Mouse (Mus musculus) urinary bladder, adult 2 months (tissue): ENCODE results near the gene Uck2. TPM values are rescaled to one million over a fixed set of nuclear protein-coding genes. Genes with fewer than 3 reads are reported as not detected.
A peak's percentile ranks its signal among the peaks of the same experiment; 100 is the strongest.

Experiments used
- DNase-seq: peaks from one replicate; pipeline ENCODE4 v3.0.0; 2022; ENCODE audit warnings: low spot score
- polyA plus RNA-seq: library from polyadenylated mRNA; depleted of rRNA; stranded (reverse); fragments of >200 nt; gene quantifications from 2 replicates; pipeline ENCODE4 v1.2.3, GENCODE M21; 2012; rRNA removed

The Uck2 gene
- polyA plus RNA-seq = 12.0 and 19.0 TPM in 2 replicates

DNA sequence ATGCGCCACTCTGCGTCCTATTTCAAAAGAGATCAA is at the start of gene Uck2:
Uck2 (minus strand) TSS at position 1 of the 36 bp plus-strand sequence.
- no peak for DNase-seq

DNA sequence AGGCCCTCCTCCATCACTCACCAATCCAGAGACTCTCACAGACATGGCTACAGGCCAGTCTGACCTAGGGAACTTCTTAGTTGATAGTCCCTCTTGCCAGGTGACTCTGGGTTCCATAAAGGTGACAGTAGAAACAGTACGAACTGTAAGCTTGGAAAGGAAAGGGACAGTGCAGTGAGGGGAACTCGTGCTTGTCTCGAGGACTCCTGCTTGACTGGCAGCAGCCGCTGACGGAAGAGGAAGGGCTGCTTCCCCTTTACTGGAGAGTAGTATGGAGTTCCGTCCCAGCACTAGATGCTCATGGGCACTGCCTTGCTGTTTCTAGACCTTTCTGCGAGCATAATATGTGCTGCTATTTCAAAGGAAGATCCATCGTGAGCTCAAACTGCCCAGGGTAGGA is 46.0 kb upstream of the Uck2 start:
- no peak for DNase-seq

DNA sequence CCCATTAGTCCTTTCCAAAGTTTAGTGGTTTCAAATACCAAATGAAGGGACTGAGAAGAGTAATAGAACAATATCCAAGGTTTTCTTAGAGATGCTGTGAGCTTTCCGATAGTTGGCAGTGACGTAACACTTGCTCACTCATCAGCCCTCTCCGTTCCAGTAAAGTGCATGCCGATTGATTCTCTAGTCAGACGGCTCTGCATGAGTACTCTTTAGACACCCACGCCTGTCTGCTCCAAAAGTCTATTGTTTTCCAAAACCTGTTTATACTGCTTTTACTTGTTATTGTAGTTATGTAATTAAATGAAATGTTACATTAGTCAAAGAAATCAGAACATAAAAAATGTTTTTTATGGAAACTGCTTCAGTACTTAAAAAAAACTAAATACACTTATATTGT is 43.7 kb upstream of the Uck2 start:
- no peak for DNase-seq

DNA sequence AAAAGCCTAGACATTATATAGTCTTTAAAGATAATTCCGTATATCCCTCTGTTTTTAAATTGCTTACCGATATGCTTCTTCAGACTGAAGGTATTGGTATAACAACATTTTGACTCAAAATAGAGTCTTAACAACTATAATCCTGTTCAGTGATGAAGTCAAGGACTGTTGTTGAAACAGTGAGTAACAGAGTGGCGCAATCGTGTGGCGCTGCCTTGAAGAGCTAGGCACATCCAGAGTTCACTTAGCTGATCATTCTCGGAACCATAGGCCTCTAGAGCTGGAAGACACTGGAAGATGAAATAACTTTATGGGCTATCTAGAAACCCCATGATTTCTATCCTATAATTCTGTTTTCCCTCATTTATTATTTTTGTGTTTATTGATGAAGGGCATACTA is 36.6 kb upstream of the Uck2 start:
- DNase-seq = no peak

DNA sequence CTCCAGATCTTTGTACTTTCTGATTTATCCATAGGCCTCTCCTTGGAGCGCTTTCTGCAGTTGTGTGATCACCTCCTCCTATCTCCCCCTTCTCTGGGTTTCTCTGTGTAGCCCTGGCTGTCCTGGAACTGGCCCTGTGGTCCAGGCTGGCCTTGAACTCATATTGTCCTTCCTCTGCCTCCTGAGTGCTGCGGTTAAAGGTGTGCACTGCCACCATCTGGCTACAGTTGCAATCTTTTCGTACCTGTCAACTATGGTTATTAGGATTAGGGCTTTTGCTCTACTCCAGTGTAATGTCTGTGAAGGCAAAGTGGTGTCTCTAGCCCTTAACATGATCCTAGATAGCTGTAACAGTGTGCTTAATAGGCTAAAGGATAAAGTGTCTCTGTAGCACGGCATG is 28.1 kb upstream of the Uck2 start:
- DNase-seq = no peak

DNA sequence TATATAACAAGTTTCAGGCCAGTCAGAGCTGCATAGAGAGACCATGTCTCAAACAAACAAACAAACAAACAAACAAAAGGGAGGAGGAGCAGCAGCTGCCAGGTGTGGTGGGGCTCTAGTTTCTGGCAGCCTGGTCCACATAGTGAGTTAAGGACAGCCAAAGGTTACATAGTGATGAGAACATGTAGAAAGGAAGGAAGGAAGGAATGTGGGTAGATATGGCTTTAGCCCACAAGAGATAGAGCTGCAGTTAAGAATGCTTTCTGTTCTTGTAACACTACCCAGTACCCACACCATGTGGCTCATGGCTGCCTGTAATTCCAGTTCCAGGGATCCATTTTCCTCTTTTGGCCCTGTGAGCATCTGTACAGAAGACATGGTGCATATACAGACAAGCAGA is 27.2 kb upstream of the Uck2 start:
- no peak for DNase-seq

DNA sequence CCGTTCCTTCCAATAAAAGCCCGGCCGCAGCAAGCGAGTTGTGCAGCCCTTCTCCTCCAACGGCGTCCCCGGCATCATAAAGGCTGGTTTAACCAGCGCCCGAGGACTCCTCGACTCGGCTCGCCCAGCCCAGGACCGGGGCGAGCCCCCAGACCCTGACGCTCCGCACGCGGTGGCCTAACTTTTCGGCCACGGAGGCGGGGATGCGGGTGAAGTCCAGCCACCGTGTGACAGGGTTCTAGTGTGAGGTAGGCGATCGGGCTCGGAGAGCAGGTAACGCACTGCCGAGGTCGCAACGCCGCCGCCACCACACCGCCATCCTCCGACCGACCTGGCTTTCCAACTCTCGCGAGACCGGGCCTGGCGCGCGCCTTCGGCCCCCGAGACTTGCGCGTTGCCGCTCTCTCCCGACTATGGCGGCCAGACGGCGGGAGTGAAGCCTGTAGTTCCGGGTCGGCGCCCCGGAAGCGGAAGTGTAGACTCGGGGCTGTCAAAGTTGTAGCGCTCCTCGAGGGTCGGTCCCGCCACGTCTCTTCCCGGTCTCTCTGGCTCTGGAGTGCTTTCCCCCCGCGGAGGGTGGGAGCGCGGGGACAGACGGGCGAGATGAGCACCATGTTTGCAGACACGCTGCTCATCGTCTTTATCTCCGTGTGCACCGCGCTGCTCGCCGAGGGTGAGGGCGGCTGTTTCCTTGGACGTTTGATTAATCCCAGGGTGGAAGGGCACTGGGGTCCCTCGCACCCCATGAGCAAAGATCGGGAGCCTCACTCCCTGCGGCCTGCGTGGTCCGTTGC is 23.3 kb upstream of the Uck2 start, which contains the start of gene Tmco1:
Tmco1 (plus strand) TSS at position 118 of the 794 bp plus-strand sequence.
- DNase-seq = peak; percentile 99

DNA sequence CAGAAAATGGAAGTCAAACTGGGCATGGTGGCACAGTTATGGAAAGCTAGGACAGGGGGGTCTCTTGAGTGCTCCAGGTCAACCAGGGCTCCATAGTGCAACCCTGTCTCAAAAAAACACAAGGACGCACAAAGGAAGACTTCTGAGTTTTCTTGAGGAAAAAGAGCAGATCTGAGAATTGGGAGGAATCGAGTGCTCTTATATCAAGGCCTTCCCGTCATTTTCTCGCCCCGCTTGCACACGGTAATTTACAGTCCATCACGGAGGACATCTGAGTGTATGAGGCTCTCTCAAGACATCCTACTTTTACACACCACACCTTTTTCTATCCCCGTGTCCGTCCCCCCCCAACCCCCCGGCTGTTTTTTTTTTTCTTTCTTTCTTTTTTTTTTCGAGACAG is 22.6 kb upstream of the Uck2 start:
- no peak for DNase-seq

DNA sequence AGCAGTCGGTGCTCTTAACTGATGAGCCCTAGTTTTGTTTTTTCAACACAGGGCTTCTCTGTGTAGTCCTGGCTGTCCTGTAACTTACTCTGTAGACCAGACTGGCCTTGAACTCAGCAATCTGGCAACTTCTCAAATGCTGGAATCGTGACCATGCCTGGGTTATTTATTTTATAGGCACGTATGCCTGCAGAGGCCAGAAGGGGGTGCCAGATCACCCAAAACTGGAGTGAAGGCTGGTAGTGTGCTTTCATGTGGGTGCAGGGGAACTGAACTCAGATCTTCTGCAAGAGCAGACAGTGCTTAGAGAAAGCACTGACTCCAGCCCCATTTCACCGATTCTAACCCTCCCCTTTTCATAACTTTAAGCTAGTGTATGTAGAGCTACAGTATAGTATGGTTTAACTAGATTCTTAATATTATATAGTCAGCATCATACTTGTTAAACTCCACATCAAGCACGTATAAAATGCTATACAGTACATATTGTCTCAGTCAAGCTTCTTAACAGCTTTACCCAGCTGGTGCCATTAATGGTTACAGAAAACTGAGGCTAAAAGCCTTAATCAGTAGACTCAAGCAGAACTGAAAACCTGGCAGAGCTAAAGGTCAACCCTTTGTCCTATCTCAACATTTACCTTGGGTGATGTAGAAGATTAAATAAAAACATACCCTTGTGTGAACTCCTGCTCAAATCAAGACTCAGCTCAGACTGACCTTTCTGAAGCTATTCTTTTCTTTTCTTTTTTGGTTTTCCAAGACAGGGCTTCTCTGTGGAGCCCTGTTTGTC is 21.5 kb upstream of the Uck2 start:
- no peak for DNase-seq

DNA sequence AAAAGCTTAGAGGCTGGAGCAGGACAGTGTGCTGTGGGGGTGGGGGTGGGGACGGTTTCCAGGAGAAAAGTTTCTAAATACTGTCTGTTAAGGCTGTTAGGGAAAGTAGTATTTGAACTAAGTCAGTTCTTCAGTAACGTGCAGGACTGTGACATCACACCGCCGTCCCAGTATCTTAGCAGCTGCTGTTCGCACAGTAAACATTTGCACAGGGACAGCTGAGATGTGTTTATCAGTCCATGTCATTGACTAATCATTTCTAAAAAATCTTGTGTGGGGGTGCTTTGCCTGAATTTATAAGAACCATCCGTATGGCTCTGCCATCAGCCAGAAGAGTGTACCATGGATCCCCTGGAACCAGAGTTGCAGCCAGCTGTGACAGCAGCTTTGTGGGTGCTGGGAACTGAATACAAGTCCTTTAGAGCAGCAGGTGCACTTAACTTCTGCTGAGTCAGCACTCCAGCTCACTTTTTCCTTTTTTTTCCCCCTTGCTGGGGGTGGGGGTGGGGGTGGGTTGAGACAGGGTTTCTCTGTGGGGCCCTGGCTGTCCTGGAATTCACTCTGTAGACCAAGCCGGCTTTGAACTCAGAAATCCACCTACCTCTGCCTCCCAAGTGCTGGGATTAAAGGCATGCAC is 20.5 kb upstream of the Uck2 start:
- DNase-seq = no peak

DNA sequence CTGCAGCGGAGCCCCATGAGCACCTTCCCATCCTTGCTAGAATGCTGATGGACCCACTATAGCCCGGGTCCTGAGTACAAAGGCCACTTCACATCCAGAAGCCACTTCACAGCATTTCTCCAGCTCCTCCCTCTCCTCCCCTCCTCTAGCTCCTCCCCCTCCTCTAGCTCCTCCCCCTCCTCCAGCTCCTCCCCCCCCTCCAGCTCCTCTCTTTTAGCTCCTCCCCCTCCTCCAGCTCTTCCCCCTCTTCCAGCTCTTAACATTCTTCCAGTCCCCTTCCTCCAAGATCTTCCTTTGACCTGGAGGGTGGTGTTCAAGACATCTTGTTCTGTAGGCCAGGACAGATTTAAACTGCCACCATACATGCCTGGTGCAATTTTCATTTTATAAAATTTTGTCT is 15.0 kb upstream of the Uck2 start:
- DNase-seq = no peak

DNA sequence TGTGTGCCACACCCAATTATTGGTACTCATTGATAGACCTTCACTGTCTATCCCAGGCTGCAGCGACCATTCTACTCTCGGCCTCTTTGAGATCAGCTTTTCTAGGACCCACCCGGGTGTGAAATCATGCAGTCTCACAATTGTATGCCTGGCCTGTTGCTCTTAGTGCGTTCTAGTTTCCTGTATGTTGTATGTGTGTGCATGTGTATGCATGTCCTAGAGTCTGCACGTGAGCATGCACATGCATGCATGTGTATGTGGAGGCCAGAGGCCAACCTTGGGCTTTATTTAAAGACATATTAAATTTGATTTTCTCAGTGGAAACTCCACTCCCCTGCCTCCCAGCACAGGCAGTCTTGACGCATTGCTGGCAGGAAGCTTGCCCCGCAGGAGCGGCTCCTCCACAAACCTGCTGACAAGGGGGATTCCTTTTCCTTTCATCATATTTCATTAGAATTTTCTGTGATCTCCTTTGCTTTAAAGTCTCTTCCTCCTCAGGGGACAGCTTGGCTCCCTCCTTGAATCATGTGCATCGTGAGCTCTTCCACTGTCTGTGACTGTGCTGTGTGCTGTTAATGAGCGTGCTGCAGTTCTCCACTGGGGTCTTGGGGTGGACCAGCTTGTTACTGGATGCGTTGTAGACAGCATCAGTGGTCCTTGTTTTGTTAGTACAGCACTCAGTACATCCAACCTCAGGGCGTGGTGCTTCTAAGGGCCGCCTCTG is 10.7 kb upstream of the Uck2 start:
- DNase-seq = no peak

DNA sequence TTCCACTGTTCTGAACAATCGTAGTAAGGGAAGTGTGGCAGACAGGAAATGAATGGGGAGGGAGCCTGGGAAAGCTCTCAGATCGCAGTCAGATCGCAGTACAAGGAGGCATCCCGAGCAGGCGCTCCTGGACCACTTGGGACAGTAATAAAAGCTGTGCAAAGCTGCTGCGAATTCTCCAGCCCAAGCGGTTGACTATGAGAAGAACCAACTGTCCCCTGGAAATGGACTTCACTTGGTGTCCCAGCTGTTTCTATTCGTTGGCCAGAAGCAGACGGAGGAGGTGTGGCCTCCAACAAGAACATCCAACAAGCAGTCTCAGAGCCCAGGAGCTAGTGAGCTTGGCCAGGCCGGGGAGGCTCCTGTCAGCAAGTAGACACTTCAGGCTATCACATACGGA is 7.3 kb upstream of the Uck2 start:
- no peak for DNase-seq

DNA sequence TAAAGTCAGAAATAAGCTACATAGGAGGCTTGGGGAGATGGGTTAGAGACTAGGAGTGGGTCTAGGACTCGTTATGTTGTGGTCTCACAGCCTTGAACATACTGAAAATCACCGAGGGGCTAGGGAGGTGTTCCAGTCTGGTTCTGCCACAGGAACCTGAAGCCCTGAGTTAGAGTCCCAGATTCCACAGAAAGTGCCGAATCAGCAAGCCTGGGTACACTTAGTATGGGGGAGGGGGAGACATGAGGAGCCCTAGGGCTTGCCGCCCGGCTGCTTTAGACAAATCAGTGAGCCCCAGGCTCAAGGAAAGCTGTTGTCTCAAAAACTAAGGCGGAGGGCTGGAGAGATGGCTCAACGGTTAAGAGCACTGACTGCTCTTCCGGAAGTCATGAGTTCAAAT is 6.5 kb upstream of the Uck2 start:
- no peak for DNase-seq

DNA sequence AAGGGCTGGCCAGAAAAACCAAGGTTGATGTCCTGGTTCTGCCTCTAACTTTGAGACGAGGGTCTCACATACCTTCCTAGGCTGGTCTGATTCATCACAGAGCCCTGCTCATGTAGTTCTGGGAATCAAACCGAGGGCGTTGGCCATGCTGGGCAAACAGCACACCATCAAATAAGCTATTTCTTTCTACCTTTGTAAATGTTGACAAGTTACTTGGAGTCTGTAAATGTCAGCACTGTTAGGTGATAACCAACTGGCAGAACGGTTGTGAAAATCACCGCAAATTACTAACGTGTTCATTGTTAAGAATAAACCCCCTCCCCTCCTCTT is 5.1 kb upstream of the Uck2 start:
- DNase-seq = no peak

DNA sequence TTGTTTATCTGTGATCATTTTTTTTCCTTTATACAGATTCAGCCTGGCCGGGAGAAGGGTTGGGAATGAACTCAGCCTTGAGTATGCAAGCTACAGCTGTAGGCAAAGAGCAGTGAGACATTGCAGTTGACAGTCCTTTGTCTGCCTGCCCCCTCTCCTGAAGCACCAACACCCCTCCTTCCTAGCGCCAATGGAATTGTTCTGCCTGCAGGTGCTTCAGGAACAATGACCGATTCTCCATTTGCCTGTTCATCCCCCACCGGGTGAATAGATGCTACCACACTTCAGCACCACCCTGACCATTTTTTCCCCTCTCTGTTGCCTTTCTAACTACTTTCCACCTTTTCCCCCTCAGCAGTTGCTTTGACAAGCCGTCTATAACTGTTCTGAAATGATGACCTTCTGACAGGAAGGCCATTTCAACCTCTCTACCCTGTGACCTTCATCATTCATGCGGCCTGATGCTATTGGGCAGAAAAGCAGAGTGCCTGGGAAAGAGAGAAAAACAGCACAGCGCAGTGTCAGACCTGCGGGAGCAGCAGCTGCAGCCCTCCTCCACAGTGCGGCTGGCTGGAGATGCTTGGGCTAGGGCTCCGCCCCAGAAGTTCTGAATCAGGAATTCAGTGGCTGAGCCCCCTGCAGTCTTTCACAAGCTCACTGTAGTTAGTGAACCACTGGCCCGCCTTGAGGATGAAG is 4.6 kb upstream of the Uck2 start:
- no peak for DNase-seq

DNA sequence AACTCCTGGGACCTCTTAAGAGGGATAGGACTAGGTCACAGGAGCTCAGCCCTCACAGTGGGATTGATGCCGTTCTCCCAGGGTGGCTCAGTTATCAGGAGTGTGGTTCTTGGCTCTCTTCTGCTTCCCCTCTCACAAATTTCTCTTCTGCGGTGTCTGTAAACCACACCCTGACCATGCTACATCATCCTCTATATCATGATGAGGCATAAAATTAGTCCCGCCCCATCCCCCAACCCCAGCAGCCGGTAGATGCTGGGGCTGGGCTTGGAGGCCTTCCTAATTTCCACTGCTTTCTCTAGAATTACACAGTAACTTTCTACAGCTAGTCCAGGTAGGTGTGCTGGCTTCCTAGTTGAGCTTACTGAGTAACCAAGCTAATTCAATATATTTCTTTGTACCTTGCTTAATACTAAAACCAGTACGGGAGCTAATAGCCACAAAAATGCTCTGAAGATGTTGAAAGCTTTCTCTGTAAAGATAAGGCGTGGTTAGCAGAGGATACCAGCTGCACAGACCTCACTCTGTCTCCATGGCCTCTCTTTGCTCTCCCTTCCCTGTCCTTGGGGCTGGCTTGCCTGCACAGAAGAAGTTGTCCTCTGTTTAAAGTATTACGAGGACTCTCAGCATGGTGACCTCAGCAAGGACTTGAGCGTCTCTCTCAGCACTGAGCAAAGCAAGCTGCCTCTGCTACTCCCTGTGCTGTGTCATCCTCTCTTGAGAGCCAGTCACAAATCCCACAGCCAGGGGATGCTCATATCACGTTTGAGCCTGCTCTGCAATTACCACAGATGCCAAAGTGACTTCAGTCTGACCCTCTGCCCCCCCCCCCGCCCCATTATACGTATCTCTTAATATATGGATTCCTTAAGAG is 3.8 kb upstream of the Uck2 start:
- DNase-seq = no peak

DNA sequence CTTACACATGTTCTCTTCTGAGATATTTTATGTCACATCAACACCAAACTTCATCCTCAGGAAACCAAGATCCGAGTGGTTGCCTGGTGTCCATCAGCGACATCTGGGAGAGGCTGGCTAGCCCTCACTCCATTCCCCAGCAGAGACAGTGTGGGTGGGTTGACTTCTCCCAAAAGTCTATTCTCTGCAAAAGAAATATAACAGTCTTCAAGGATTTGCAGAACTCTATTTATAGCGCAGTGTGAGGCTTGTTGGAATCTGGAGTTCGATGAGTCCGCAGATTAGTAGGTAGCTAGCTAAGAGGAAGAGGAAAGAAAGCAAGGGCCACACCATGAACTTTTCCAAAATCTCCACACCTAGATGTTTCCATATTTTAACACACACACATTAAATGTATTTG is 2.0 kb upstream of the Uck2 start:
- no peak for DNase-seq

DNA sequence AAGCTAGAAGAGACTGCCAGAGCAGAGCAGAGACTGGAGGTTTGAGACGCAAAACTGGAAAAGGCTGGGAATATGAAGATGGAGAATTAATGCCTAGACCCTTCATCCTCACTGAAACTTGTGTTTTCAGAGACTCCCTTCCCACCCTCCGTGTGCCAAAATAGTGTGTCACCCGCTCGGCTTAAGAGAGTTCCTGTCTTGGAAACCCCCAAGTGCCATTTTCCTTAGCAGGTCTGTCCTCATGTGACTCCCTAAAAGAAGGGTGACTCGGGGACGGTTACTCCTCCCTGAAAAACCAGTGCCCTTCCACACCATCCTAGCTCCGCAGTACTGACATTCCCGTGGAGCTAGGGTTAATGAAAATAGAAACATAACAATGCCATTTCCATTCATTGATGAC is 236 bp upstream of the Uck2 start:
- DNase-seq = no peak

DNA sequence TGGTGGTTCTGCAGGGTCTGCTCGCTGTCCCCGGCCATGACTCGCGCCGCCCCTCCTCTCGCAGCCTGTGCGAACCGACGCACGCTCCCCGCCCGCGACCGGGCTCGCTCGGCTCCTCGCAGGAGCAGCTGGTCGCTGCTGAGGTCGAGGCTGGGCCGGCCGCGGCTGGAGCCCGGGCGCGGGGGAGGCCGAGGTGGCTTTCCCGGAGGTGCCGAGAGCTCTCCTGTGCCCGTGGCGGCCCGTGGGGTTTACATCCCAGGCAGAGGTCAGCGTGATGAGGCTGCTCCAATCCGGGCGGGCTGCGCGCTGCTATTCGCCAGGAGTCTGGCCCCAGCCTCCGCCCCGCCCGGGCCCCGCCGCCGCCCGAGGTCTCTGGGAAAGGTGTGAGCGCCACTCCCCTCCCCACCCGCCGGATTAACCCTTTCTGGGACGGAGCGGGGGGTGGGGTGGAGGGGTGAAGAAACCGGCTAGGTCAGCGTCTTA is 242 bp downstream of the Uck2 start:
- peak; percentile 87 for DNase-seq

DNA sequence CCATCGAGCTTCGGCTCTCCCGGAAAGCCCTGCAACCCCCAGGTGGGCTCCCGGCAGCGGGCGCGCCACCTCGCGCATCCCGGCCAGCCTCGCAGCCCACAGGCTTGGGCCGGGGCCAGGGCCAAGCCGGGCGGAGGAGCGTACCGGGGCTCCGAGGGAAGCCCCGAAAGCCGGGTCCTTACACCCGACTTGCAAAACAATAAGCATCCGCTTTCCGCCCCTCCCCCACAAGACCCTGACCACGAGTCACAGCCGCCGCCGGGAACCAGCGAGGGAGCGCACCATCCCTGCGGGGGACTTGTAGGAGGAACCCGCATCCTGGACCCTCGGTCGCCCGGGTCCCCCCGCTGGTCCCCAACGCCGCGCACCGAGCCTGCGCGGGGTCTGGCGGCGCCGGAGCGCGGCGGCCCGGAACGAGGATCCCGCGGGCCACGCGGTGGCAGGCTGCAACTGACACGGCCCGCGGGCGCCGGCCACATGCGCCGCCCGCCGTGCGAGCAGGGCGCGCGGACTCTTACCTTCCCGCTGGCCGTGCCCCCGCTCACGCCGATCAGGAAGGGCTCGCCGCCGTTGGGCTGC is 773 bp downstream of the Uck2 start:
- peak; percentile 60 for DNase-seq
